Mouse (Mus musculus): ENCODE measurements around the gene Esrra. TPM values are rescaled to one million over a fixed set of nuclear protein-coding genes. Genes with fewer than 3 reads are reported as not detected.

Esrra gene
- polyA plus RNA-seq, 1 experiment from 2014 or later, result 20.8 TPM

DNA sequence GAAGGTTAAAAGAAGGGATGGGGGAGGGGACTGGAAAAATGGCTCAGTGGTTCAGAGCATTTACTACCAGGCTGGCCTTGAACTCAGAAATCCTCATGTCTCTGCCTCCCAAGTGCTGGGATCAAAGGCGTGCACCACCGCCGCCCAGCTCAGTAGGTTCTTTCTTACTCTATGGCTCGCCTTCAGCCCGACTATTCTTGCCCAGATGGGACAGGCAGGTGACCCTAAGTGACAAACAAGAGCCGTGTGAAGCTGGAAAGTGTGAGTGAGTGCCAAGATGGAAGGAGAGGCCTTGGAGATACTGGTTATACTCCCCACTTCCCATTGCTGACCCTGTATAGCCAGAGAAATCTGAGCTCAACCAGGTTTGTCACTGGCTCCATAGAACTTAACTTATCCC is 22.1 kb upstream of the Esrra start:
- peaks cover 5% of the 10 kb centered on the region; the same call in 1 of the 2 replicates for H3K4me1 ChIP-seq (replicated peaks; ENCODE audit: control insufficient read depth, insufficient read depth)
- no peaks in the 10 kb centered on the region for H3K27me3 ChIP-seq (ENCODE audit: control insufficient read depth, insufficient read depth, low read length)
- peaks cover 2% of the 10 kb centered on the region; the same call in 1 of the 2 replicates for H3K36me3 ChIP-seq (ENCODE audit: control insufficient read depth, insufficient read depth, low read length)
- no peaks in the 10 kb centered on the region for H3K9me3 ChIP-seq (ENCODE audit: control insufficient read depth, low read length)
- no peak overlapping the region for H3K4me2 ChIP-seq (replicated peaks; ENCODE audit: low read depth)
- TF ChIP-seq EP300 (optimal IDR thresholded peaks at IDR 0.05), result no peak
- no peak for TF ChIP-seq CTCF (IDR thresholded peaks at IDR 0.05; ENCODE audit: low read depth)
- ATAC-seq (ENCODE audit: low FRiP score, low TSS enrichment), result no peak
- no peak overlapping the region for H3K4me3 ChIP-seq (ENCODE audit: low read depth, low read length)
- H3K27ac ChIP-seq (replicated peaks), result no peak overlapping the region
- DNase-seq (ENCODE audit: low spot score), result no peak
- WGBS, result 93% methylated on average over 6 of the region's 6 CpGs
- H3K9ac ChIP-seq (ENCODE audit: low read length), result no peak overlapping the region

DNA sequence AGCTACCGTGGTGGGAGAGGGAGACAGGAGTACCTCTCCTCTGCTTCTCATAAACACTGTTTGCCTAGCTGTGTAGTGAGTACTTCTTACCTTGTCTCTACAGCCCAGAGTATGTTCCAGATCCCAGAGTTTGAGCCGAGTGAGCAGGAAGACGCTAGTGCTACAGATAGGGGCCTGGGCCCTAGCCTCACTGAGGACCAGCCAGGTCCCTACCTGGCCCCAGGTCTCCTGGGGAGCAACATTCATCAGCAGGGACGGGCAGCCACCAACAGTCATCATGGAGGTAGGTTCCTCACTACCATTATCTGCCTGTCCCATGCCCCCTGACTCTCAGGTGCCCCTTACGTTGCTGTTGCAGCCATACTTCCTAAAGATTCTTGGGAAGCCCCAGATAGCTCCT is 21.2 kb upstream of the Esrra start:
- Histone ChIP-seq H3K4me3 (ENCODE audit: low read depth, low read length) (peak overlapping the region; percentile 64), H3K27me3 (ENCODE audit: control insufficient read depth, insufficient read depth, low read length) (no peaks in the 10 kb centered on the region), H3K27ac (replicated peaks) (peak overlapping the region; percentile 98), H3K4me1 (replicated peaks; ENCODE audit: control insufficient read depth, insufficient read depth) (peaks cover 5% of the 10 kb centered on the region; the same call in 1 of the 2 replicates), H3K9me3 (ENCODE audit: control insufficient read depth, low read length) (no peaks in the 10 kb centered on the region), H3K4me2 (replicated peaks; ENCODE audit: low read depth) (peak overlapping the region; percentile 98), H3K36me3 (ENCODE audit: control insufficient read depth, insufficient read depth, low read length) (peaks cover 2% of the 10 kb centered on the region; the same call in 1 of the 2 replicates), H3K9ac (ENCODE audit: low read length) (peak overlapping the region; percentile 80)
- DNase-seq (ENCODE audit: low spot score), result no peak
- no peak for ATAC-seq (ENCODE audit: low FRiP score, low TSS enrichment)
- 23% methylated on average over 5 of the region's 5 CpGs for WGBS
- no peak for TF ChIP-seq EP300 (optimal IDR thresholded peaks at IDR 0.05)
- no peak for TF ChIP-seq CTCF (IDR thresholded peaks at IDR 0.05; ENCODE audit: low read depth)

DNA sequence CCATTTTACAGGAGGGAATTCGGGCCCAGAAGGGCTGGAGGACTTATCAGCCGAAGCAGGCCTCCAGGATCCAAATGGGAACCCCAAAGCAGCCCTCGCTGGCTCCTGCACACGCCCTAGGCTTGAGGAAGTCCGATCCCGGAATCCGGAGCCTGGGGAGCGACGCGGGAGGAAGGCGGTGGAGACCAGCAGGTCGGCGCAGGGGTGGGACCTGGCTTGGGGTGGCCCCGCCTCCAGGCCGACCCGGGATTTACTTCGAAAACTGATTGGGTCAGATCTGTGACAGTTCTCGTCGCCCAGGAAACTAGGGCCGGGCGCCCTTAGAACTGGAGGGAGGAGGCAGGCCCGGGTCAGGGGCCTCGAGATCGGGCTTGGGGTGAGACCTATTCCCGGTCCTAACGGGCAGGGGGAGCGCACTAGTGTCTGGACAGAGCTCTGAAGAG is 20.7 kb upstream of the Esrra start, which contains the start of gene Gpr137:
Gene Gpr137, minus strand, starts transcription at position 232 of the 443 bp plus-strand sequence.
- Histone ChIP-seq H3K36me3 (ENCODE audit: control insufficient read depth, insufficient read depth, low read length) (peaks cover 2% of the 10 kb centered on the region; the same call in 1 of the 2 replicates), H3K4me1 (replicated peaks; ENCODE audit: control insufficient read depth, insufficient read depth) (peaks cover 5% of the 10 kb centered on the region; the same call in 1 of the 2 replicates), H3K9me3 (ENCODE audit: control insufficient read depth, low read length) (no peaks in the 10 kb centered on the region), H3K4me3 (ENCODE audit: low read depth, low read length) (peak within 1 kb of the TSS; percentile 64), H3K4me2 (replicated peaks; ENCODE audit: low read depth) (peak within 1 kb of the TSS; percentile 98), H3K27ac (replicated peaks) (peak within 1 kb of the TSS; percentile 98), H3K9ac (ENCODE audit: low read length) (peak within 1 kb of the TSS; percentile 80), H3K27me3 (ENCODE audit: control insufficient read depth, insufficient read depth, low read length) (no peaks in the 10 kb centered on the region)
- peak; percentile 97 for DNase-seq (ENCODE audit: low spot score)
- TF ChIP-seq EP300 (optimal IDR thresholded peaks at IDR 0.05) (no peak), CTCF (IDR thresholded peaks at IDR 0.05; ENCODE audit: low read depth) (no peak; the same call in 1 of the 2 replicates)
- WGBS, result under 1% methylated on average over 27 of the region's 27 CpGs
- peak; percentile 90 for ATAC-seq (ENCODE audit: low FRiP score, low TSS enrichment)

DNA sequence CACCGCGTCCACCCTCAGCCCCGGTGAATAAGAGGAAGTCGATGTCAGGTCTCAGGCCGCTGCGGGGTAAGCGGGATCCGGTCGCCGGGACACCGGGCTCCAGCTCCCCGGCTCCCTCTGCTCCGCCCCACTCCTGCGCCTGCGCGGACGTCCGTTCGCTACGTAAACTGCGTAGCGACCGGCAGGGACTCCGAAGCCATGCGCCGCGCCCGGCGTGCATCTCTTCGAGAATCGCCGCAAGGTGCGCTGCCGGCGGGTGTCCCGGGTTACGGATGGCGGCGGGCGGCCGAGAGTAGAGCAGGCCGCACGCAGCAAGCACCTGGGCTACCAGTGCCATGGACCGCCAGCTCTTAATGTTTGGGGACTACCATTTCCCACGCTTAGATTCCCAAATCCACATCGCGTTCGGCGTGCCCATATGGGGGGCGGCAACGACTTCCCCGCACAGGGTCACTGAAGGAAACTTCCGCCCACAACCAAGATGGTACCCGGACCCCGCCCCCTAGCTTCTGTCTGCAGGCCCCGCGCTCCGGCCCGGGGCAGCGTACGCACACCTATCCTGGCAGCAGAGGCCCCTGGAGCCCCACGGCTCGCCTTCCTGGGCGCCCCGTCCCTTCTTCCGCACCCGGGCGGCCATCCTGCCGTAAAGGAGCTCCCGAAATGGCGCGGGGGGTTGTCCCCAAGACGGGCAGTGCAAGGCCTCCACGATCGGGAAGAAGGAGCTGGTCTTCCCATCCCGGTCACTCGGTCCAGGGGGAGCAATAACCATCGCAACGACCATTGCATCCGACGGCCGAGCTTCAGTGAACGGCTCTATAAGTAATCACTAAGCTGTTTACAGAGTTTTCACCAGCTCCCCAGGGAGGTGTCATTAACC is 20.0 kb upstream of the Esrra start, which contains the start of gene Bad:
Gene Bad, plus strand, starts transcription at position 490 of the 877 bp plus-strand sequence.
- H3K4me2 ChIP-seq (replicated peaks; ENCODE audit: low read depth), result peak within 1 kb of the TSS; percentile 98
- peak within 1 kb of the TSS; percentile 80 for H3K9ac ChIP-seq (ENCODE audit: low read length)
- peak; percentile 97 for DNase-seq (ENCODE audit: low spot score)
- H3K4me3 ChIP-seq (ENCODE audit: low read depth, low read length), result peak within 1 kb of the TSS; percentile 64
- H3K9me3 ChIP-seq (ENCODE audit: control insufficient read depth, low read length), result no peaks in the 10 kb centered on the region
- WGBS, result under 1% methylated on average over 77 of the region's 83 CpGs
- peak within 1 kb of the TSS; percentile 98 for H3K27ac ChIP-seq (replicated peaks)
- peaks cover 2% of the 10 kb centered on the region; the same call in 1 of the 2 replicates for H3K36me3 ChIP-seq (ENCODE audit: control insufficient read depth, insufficient read depth, low read length)
- peak; percentile 72 for ATAC-seq (ENCODE audit: low FRiP score, low TSS enrichment)
- H3K4me1 ChIP-seq (replicated peaks; ENCODE audit: control insufficient read depth, insufficient read depth), result peaks cover 5% of the 10 kb centered on the region; the same call in 1 of the 2 replicates
- TF ChIP-seq CTCF (IDR thresholded peaks at IDR 0.05; ENCODE audit: low read depth) (peak; percentile 48), EP300 (optimal IDR thresholded peaks at IDR 0.05) (peak; percentile 66)
- no peaks in the 10 kb centered on the region for H3K27me3 ChIP-seq (ENCODE audit: control insufficient read depth, insufficient read depth, low read length)

DNA sequence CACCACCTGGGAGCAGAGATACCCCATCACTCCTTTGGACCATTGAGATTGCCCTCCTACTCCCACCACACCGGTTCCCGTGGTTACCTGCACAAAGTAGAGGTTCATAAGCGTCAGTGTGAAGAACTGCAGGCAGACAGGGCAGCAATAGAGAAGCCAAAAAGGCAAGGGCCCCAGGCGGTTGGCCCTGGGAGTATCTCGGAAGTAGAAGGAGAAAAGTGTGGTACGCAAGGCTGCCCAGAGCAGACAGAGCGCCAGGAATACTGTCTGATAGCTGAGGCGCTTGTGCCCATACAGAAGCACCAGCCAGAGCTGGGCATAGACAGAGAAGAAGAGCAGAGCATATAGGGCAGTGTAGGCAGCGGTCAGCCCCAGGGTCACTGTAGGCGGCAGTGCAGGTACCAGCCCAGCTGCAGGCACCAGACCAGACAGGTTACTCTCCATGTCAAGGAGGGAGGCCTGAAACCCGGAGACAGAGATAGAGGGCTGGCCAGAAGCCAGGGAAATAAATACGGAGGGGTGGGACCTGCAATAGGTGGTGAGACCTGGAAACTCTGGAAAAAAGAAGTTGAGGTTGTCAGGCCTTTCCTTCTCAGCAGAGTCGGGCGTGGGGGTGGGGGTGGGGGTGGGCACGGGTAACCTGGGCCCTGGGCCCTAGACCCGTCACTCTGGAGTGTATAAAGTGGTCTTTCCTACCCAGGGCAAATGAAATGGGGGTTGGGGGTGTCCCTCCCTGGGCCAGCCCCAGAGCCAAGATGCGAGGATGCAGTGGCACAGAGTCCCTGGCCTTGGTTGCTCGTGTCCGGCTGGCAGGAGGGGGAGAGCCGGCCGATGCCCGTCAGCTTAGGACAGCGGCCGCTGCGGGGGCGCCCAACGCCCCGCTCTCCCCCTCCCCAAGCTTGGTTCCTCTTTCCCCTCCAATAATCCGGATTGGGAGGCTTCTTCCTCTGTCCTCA is 19.1 kb upstream of the Esrra start:
- 21% methylated on average over 27 of the region's 29 CpGs for WGBS
- Histone ChIP-seq H3K4me3 (ENCODE audit: low read depth, low read length) (peak overlapping the region; percentile 64), H3K36me3 (ENCODE audit: control insufficient read depth, insufficient read depth, low read length) (no peaks in the 10 kb centered on the region), H3K9me3 (ENCODE audit: control insufficient read depth, low read length) (no peaks in the 10 kb centered on the region), H3K27me3 (ENCODE audit: control insufficient read depth, insufficient read depth, low read length) (no peaks in the 10 kb centered on the region), H3K27ac (replicated peaks) (peak overlapping the region; percentile 74), H3K4me1 (replicated peaks; ENCODE audit: control insufficient read depth, insufficient read depth) (peaks cover 5% of the 10 kb centered on the region; the same call in 1 of the 2 replicates), H3K4me2 (replicated peaks; ENCODE audit: low read depth) (peak overlapping the region; percentile 98), H3K9ac (ENCODE audit: low read length) (peak overlapping the region; percentile 80)
- no peak for TF ChIP-seq EP300 (optimal IDR thresholded peaks at IDR 0.05)
- no peak for TF ChIP-seq CTCF (IDR thresholded peaks at IDR 0.05; ENCODE audit: low read depth)
- peak; percentile 3; the same call in 1 of the 2 replicates for ATAC-seq (ENCODE audit: low FRiP score, low TSS enrichment)
- DNase-seq (ENCODE audit: low spot score), result peak; percentile 58

All from stomach, postnatal 0 days (tissue).